Mouse (Mus musculus) right cerebral cortex, postnatal 14 days (tissue): ENCODE measurements around the gene Prl2c5.
A peak's percentile ranks its signal among the peaks of the same experiment; 100 is the strongest.
"Not testable (repeated sequence)": the region's sequence is repeated elsewhere in the genome, so short reads cannot be mapped to it uniquely, and the experiment has no call there.

Source experiments
- DNase-seq: peaks from one replicate; pipeline ENCODE4 v3.0.0; 2022

Gene Prl2c5

DNA sequence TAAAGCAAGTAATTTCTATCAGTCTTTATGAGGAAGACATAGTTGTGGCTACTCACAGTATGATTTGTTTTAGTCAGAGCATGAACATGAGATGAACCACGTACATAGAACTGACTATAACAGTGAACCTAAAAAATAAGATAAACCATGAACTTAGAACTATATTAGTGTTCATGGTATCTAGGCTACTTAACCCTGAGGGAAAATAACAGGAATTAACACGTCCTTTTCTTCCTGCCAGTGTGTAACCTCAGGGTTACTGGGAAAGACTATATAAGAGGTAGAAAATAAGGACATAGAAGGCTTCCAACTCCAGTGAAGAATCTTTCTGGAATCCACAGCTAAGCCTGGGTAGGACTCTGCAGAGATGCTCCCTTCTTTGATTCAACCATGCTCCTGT lies at the start of gene Prl2c5:
Prl2c5 (plus strand) TSS at position 301 of the 400 bp plus-strand sequence.
- DNase-seq: not testable (repeated sequence)

- DNase-seq: not testable (repeated sequence)
Observed at GRCm38 (mm10) chr13:13162777-13163485, 19.6 kb upstream of the Prl2c5 start.

GRCm38 (mm10) chr13:13168631-13169030 lies 13.9 kb upstream of the Prl2c5 start:
- DNase-seq: not testable (repeated sequence)

GRCm38 (mm10) chr13:13173616-13174136 lies 8.8 kb upstream of the Prl2c5 start:
- DNase-seq: not testable (repeated sequence)

DNA sequence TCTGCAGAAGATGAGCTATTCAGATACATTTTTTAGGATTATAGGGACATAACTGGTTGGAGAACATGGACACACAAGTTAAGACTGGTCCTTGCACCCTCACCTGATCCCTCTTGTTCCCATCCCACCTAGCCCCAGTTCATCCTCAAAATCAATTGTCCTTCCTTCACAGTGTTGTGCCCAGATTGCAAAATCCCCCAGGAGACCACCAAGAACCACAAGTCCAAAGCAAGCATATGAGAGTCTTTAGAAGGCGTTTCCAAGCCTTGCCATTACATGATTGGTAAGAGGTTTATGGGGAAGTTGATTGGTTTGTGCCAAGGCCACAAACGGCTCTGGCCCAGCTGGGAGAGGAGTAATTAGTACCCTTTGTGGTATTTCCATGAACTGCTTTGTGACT lies 6.8 kb upstream of the Prl2c5 start:
- DNase-seq: not testable (repeated sequence)

GRCm38 (mm10) chr13:13211168-13211567 lies 28.7 kb downstream of the Prl2c5 start:
- not testable (repeated sequence) for DNase-seq

DNA sequence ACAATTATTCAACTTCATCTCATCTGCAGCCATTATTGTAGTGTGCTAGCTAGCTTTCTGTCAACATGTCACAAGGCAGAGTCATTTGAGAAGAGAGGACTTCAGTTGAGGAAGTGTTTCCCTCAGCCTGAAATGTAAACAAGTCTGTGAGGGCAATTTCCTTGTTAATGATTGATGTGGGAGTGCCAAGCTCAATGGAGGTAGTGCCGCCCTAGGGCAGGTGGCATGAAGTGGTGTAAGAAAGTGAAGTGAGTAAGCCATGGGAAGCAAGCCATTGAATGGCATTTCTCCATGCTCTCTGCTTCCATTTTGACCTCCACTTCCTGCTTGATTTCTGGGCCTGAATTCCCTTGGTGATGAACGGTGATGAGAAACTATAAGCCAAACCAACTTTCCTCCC lies 33.8 kb downstream of the Prl2c5 start:
- not testable (repeated sequence) for DNase-seq

DNA sequence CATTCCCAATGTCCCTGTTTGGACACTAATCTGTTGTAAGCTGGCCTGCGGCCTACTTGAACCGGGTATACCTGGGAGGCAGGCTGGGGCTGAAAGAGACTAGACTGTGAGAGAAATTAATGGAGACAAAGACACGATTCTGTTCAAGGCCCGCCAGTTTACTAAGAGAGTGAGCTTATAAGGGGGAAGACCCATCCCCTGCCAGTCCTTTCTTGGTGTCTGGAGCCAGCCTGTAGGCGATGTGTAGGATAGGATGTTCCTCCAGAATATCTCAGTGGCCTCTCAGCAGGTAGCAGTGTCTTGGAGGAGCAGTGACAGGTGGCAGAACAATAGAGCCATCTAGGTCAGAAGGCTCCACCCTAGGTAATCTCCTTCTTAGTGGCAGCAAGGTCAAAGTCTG lies 37.7 kb downstream of the Prl2c5 start:
- not testable (repeated sequence) for DNase-seq

DNA sequence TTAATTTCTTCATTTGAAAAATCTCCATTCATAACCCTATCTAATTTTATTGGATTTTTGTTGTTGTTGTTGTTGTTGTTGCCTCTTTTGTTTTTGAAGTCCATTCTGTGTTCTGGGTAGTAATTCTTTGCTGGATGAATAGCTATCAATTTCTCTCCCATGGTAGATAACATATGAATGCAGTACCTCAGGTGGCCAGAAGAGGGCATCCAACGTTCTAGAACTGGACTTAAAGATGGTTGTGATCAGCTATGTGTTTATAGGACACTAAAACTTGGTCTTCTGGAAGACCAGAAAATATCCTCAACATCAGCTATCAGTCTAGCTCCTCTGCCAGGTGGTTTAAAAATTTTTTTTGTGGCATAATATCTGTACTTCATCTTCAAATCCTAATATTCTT lies 54.9 kb downstream of the Prl2c5 start:
- DNase-seq: peak; percentile 56
